Mouse (Mus musculus): ENCODE results near the gene Morn5. TPM values are rescaled to one million over a fixed set of nuclear protein-coding genes. Genes with fewer than 3 reads are reported as not detected.

The Morn5 gene
- total and polyA plus RNA-seq, 3 experiments = not detected

DNA sequence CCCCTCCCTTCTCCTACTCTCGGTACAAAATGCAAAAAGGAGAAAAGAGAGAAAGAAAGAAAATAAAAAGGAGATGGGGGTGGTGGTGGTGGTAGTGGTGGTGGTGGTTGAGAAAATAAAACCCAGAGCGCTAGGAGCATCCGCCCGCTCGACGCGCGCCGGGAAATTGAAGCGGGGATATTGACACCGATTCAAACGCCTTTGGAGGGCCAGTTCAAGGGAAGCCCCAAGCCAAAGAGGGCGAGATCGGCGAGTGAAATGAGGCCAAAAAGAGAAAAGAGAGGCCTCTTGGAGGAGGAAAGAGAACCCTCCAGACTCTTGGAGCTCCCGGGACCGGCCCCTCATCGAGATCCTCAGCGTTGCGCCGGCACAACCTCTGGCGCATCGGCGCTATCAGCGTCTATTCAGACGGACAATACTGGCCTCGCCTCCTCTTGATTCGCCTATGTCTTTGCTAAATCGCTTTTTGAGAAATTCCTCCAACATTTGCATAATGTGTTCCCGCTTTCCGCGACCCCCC is 55.2 kb downstream of the Morn5 start:
- no peak for DNase-seq

DNA sequence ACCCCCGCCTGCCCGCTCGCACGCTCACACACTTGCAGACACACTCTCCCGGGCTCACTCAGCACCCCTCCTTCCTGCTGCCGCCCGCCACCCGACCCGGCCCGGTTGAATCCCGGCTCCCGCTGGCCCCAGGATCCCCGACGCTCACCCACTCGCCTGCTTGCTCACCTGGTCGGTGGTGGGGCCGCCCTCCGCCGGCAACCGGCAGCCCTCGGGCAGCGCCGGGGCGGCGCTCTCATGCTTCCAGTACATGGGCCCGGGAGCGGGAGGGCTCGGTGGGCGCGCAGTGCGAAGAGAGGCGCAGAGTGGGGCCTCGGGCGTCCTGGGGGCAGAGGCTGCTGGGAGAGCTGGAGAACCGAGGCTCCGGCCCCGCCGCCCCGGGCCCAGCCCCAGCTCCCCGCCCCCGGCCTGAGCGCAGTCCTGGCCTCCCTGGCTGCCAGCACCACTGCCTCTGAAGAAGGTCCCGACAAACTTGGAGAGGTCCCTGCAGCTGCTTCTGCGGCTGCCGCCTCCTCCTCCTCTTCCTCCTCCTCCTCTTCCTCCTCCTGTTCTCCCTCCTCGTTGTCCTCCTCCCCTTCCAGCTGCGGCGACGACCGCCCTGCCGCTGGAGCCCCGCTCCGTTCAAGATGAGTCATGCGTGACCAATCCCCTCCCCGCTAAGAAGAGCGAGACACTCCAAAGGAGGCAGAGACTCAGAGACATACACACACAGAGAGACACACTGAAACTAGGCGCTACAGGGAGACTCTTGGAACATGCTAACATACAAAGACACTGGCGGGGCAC is 55.9 kb downstream of the Morn5 start, which contains the start of gene Lhx6:
Lhx6 (minus strand) TSS at position 453 of the 786 bp plus-strand sequence.
- DNase-seq = peak; percentile 54

DNA sequence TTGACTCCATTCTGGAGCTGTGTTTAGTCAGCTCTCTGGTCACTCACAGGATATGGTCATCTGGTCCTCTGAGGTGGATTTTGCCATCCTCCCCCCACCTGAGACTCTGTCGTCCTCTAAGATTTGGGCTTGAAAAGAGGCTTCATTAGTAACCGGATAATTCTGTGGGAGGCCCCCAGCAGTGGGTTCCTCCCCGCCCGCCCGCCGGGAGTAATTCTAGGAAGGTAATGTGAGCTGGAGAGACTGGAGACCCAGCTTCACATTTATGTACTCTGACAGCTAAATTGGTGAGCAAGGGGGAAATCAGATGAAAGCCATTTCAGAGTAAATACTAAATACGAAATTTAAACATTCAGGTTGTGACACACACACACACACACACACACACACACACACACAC is 59.4 kb downstream of the Morn5 start:
- no peak for DNase-seq

DNA sequence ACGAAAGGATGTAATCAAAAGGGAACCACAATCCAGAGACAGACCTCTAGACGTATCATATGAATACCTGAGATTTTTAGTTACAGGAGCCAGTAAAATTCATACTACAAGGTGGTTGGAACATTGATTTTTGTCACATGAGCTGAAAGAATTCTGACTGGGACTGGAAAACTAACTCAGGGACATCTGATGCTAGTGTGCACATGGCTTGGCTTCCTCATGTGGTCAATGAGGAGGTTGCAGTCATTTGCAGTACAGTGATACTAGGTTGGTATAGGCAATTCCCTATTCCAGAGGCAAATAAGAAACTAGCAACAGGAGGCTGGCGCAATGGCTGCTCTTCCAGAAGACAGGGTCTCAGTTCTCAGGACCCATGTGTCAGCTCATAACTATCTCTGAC is 63.4 kb downstream of the Morn5 start:
- no peak for DNase-seq

DNA sequence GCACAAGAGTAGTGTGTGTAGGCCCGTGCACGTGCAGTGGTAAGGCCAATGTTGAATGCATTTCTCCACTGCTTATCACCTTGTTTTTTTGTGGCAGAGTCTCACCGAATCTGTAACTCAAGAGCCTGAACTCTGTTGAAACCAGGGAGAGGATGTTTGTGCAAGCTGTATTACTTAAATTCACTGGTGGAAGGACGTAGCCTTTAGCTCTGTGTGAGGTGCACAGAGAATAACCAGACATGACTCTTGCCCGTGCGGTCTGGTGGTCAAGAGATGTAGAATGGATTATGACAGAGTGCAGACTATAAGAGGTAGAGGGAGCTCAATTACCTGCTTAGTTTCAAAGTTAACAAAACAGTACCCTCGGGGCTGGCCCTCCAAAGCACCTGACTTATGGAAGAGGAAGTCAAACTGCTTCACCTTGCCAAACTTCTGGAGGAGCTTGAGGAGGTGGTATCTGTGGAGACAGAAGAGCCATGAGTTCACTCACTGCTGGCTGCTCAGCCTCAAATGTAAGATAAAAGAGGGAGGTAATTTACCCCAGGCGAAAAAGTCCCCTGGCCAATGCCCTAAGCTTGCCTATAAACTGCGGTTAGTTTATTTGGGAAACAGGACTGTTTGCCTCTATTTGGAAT is 77.7 kb downstream of the Morn5 start:
- DNase-seq = no peak

DNA sequence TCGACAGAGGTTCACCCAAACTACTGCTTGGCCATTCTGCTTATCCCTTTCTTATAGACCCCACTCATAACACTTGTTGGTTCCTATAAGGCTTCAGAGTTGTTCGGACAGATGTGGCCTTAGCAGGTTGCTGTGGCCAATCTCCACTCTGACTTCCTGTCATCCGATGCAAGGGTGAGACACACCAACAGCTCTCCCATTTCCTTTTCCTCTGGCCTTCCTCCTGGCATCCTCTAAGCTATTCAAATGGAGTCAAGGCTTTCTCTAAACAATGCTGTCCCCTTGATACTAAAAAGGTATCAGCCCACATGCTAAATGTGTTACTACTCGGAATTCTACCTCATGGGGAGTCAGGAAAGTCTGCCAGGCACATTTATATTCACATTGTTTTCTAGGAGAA is 78.7 kb downstream of the Morn5 start:
- DNase-seq = no peak

DNA sequence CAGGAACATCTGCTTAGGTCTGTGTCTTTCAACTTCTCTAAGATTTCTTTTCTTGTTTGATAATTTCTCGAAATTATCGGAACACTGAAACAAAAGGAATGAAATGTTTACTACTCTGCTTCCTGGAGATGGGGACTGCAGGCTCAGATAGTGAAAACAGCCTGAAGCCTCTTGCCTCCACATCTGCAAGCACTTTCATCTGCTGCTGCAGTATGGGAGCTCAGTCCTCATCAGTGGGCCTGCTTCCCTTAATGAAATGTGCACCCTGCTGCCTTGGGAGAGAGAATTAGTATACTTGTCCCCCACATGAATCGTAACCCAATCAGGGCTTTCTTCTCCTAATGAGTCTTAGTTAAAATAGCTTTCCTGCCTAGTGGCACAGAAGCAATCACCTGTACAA is 79.8 kb downstream of the Morn5 start:
- no peak for DNase-seq

Other genes with a start within 250 kb of the Morn5 start
- gene Ttll11, start 69.5 kb upstream of the Morn5 start, total RNA-seq (2021) = 1 to 10 TPM; 2.1 to 6.1 TPM
- gene Ttll11, start 69.5 kb upstream of the Morn5 start, polyA plus RNA-seq (2012; rRNA removed) = 3.9 and 4.0 TPM in 2 replicates
- gene Ndufa8, start 52 bp upstream of the Morn5 start, total RNA-seq (2021) = 100 to 1,000 TPM; 192 to 258 TPM
- 42.9 and 48.8 TPM in 2 replicates for gene Ndufa8, start 52 bp upstream of the Morn5 start, polyA plus RNA-seq (2012; rRNA removed)
- gene Lhx6, start 56.0 kb downstream of the Morn5 start, total RNA-seq (2021) = 1 to 10 TPM; 2.0 to 2.3 TPM
- 3.4 and 5.2 TPM in 2 replicates for gene Lhx6, start 56.0 kb downstream of the Morn5 start, polyA plus RNA-seq (2012; rRNA removed)
- gene Mrrf, start 86.9 kb downstream of the Morn5 start, total RNA-seq (2021) = 10 to 100 TPM; 24.0 to 31.8 TPM
- gene Mrrf, start 86.9 kb downstream of the Morn5 start, polyA plus RNA-seq (2012; rRNA removed) = 18.5 and 22.2 TPM in 2 replicates
- 10 to 100 TPM; 27.0 to 27.1 TPM for gene Rbm18, start 87.3 kb downstream of the Morn5 start, total RNA-seq (2021)
- 3.2 and 3.6 TPM in 2 replicates for gene Rbm18, start 87.3 kb downstream of the Morn5 start, polyA plus RNA-seq (2012; rRNA removed)
- 10 to 100 TPM; 15.0 to 15.6 TPM for gene Ptgs1, start 181.0 kb downstream of the Morn5 start, total RNA-seq (2021)
- 17.9 and 26.2 TPM in 2 replicates for gene Ptgs1, start 181.0 kb downstream of the Morn5 start, polyA plus RNA-seq (2012; rRNA removed)

Data from adrenal gland, adult 2 months (tissue).